Mouse (Mus musculus): Measurements from ENCODE around the gene Zmynd19.
"Not testable (repeated sequence)": the region's sequence is repeated elsewhere in the genome, so short reads cannot be mapped to it uniquely, and the experiment has no call there.

The Zmynd19 gene

DNA sequence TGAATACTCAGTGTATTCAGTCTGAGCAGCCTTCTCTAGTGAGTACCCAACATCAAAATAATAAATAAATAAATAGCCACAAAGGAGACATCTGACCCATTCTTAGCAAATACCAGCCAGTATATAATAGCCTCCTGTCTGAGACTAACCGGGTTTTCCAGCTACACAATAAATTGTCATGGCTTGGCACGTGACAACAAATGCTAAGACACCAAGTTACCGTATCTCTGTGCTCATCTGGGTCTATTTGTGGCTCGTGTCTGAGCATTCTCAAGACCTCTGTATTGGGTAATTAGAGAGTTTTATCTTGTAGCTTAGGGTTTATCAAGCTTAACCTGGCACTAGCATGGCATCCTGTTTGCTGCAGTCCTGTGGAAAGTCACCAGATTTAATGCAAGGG lies 7.5 kb upstream of the Zmynd19 start:
- no peak for DNase-seq (ENCODE audit: low read depth, low spot score)

- DNase-seq (ENCODE audit: low read depth, low spot score): peak; percentile 71
These were observed 5.3 kb upstream of the Zmynd19 start for GRCm38 (mm10) chr2:24944304-24944703.

- peak; percentile 62 for DNase-seq (ENCODE audit: low read depth, low spot score)
These were observed 570 bp downstream of the Zmynd19 start for GRCm38 (mm10) chr2:24950189-24950535.

GRCm38 (mm10) chr2:24952537-24953055 lies 3.0 kb downstream of the Zmynd19 start:
- no peak for DNase-seq (ENCODE audit: low read depth, low spot score)

DNA sequence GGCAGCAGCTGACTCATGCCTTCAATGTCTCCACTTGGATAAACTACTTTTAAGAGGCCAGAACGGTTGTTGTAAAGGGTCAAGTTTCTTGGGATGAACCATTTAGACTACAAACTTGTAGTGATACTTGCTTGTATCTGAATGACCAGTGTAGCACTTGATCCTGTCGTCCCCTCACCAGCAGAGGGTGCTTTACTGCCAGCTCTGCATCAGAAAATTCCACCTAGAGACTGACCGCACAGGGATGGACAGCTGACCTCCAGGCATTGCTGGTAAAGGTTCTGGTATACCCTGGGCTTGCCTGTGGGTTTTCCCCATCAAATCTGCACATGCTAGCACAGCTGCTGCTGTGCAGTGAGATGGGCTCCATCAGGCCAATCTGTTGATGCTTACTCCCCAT lies 11.3 kb downstream of the Zmynd19 start:
- DNase-seq (ENCODE audit: low read depth, low spot score): peak; percentile 40

GRCm38 (mm10) chr2:24962304-24963000 lies 12.9 kb downstream of the Zmynd19 start, which contains the start of gene Dph7:
Gene Dph7 (plus strand): TSS chr2:24962400.
- peak; percentile 90 for DNase-seq (ENCODE audit: low read depth, low spot score)

DNA sequence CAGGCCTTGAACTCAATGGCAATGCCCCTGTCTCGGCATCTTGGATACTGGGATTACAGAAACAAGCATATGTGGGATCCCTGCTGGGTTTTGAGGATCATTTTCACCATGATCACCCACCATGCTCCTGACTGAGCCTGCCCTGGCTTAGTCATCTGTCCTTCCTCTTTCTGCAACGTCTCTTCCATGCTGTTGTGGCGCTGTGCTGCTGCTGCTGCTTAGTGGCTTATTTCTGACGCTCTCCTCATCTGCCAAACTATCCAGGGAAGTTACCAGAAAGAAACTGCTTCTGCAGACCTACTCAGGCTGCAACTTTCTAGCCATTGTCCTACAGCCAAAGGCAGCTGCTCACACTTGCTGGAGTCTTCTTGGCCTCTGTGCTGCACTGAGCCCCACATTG lies 20.8 kb downstream of the Zmynd19 start:
- DNase-seq (ENCODE audit: low read depth, low spot score): no peak

DNA sequence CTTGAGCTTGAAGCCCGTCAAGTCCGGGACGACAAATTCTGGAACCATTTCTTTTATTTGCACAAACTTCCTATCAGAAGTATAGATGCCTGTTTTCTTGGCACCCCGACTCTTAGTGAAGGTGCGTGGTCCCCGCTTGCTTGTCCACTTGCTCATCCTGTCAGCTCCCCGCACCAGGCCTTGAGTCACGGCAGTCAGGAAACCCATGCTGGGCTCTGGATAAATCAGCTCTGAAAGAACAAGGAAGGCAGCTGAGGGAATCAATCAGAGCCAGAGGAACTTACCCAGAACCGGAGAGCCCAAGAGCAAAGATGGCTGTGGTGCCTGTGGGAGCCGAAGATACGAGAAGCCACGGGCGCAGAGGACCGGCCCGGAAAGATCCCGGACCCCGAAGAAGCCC lies 24.9 kb downstream of the Zmynd19 start:
- not testable (repeated sequence) for DNase-seq (ENCODE audit: low read depth, low spot score)

DNA sequence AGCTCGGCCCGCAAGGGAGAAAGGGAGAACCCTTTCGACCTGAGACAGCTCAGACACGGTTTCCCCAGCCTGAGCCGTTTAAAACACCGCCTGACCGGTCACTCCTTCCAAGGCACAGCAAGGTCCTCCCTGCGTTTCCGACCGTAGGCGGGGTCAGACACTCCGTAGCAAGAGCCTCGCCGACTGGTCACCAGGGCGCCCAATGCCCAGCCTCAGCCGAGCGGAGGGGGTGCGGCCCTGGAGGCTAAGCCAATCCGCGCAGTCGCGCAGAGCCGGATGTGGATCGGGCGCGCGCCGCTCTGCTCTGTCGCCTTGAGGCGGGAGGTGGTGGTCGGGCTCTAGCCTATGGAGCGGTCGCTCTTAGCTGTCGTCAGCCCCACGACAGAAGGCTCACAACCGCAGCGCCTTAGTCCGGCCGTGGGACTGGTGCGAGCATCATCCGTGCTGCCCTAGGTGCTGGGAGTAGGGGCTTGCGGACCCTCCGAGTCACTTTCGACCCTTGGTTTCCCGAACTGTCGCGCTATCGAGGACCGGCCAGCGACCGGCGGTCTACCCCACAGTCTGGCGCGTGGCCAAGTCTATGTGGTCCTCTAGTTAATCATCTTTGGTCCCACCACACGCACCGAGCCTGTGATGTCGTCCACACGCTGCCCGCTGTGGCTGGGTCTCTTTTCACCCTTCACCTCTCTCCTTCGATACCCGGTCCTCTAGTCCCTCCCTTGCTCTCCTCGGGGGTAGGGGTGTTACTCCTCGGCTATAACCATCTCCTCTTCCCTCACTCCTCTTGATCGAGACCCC lies 25.5 kb downstream of the Zmynd19 start, which contains the start of gene Mrpl41:
Gene Mrpl41 (minus strand): TSS at position 193 of the 798 bp plus-strand sequence.
- DNase-seq (ENCODE audit: low read depth, low spot score): peak; percentile 98

DNA sequence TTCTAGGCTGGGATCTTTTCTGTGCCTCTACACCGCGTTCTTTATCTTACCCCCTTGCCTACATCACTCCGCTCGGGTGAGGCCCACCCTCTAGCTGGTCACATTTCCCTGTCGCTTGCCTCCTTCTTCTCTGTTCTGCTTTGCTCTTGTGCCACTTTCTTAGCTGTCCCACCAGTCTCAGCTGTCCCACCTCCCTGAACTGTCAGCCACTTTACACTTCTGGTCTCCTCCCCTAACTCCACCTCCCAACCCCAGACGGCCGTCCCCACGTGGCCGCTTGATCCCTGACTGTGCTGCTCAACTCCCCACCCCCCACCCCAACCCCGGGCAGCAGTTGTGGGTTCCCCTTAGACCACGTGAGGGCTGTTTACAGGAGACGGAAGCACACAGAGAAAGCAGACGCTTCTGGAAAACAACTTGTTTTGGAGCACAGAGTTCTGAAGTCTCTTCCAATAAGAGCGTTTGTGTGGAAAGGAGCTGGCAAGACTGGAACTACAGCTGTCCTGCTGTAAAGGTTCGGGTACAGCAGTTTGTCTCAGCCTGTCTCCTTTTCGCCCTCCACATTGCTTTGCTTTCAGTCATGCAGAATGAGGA lies 26.2 kb downstream of the Zmynd19 start, which contains the start of gene Pnpla7:
Gene Pnpla7 (plus strand): TSS at position 330 of the 594 bp plus-strand sequence.
- peak; percentile 96 for DNase-seq (ENCODE audit: low read depth, low spot score)

- DNase-seq (ENCODE audit: low read depth, low spot score): peak; percentile 27
These were observed 27.4 kb downstream of the Zmynd19 start for GRCm38 (mm10) chr2:24976960-24977359.

DNA sequence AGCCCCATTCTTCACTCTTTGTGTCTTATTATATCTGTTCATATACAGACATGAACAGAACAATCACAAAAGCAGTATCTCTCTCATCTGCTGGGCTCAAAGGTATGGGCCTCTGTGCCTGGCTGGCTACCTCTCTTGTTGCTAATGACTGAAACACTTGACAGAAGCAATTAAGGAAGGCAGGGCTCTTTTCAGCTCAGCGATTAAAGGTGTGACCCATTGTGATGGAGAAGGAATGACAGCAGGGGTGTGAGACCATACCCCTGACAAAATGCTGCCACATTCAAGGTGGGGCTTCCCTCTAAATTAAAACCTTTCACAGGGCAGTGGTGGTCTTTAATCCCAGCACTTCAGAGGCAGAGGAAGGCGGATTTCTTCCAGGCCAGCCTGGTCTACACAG lies 38.2 kb downstream of the Zmynd19 start:
- DNase-seq (ENCODE audit: low read depth, low spot score): no peak

DNA sequence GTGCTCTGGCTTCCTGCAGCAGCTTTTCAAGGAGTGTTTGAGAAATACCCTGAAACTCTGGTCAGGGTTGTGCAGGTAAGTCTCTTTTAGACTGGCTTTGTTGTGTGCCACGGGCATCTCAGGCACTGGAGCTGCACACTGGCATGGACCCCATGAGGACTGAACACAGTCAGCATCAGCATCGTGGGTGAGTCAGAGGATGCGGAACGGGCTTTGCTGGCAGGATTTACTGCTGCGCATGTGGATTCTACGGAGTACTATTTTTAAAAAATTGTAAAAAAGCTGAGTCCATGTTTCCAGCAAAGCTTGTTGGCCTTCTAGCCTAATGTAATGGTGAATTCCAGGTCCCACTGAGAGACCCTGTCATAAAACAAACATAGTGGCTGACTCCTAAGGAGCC lies 45.7 kb downstream of the Zmynd19 start:
- no peak for DNase-seq (ENCODE audit: low read depth, low spot score)

GRCm38 (mm10) chr2:24996471-24996870 lies 46.9 kb downstream of the Zmynd19 start:
- DNase-seq (ENCODE audit: low read depth, low spot score): no peak

GRCm38 (mm10) chr2:25000544-25001235 lies 51.1 kb downstream of the Zmynd19 start:
- no peak for DNase-seq (ENCODE audit: low read depth, low spot score)

- DNase-seq (ENCODE audit: low read depth, low spot score): no peak
These were observed 54.6 kb downstream of the Zmynd19 start for GRCm38 (mm10) chr2:25003946-25004786.

GRCm38 (mm10) chr2:25006767-25007166 lies 57.2 kb downstream of the Zmynd19 start:
- DNase-seq (ENCODE audit: low read depth, low spot score): no peak

DNA sequence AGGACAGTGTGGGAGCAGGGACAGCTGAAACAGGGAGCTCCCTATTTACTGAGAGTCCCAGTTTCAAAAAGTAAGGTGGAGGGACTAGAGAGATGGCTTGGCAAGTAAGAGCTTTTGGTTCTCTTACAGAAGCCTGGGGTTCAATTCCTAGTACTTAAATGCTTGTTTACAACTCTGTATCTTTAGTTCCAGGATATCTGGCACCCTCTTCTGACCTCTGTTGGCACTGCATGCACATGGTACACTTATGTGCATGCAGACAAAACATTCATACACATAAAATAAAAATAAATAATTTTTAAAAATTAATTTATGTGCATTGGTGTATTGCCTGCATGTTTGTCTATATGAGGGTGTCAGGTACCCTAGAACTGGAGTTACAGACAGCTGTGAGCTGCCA lies 58.7 kb downstream of the Zmynd19 start:
- peak; percentile 57 for DNase-seq (ENCODE audit: low read depth, low spot score)
